Mouse (Mus musculus): Measurements from ENCODE around the gene A630095N17Rik. TPM values are rescaled to one million over a fixed set of nuclear protein-coding genes. Genes with fewer than 3 reads are reported as not detected.

Gene A630095N17Rik
- polyA plus RNA-seq, 1 experiment from 2014 or later, result not detected

DNA sequence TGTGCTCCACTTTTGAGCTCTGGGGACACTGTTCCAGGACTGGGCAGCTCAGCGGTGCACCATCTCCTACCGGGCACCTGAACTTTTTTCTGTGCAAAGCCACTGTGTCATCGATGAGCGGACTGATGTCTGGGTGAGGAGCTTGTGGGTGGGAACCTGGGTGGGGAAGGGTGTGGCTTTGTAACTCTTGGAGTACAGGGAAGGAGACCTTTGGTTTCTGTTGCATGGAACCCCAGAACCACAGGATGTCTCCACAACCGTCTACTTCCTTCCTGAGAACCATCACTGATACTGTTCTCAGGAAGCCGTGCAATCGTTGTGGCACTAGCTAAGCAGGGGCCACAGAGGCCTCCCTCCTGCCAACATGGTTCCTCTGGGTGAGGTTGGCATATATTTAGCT is 18.8 kb downstream of the A630095N17Rik start:
- Histone ChIP-seq H3K36me3 (ENCODE audit: control insufficient read depth, insufficient read depth, low read length) (peaks cover 40% of the 10 kb centered on the region), H3K4me3 (ENCODE audit: low read depth, low read length) (no peak overlapping the region), H3K9me3 (ENCODE audit: control insufficient read depth, low read length) (no peaks in the 10 kb centered on the region), H3K4me1 (ENCODE audit: control insufficient read depth, insufficient read depth, low read length) (peaks cover 24% of the 10 kb centered on the region), H3K27me3 (replicated peaks; ENCODE audit: control insufficient read depth, insufficient read depth, low read length) (peaks cover 16% of the 10 kb centered on the region), H3K4me2 (ENCODE audit: low read depth, low read length) (no peak overlapping the region), H3K27ac (replicated peaks; ENCODE audit: low read depth, low read length) (no peak overlapping the region), H3K9ac (ENCODE audit: low read depth, low read length) (no peak overlapping the region)
- WGBS, result 88% methylated on average over 7 of the region's 7 CpGs
- no peak for DNase-seq (ENCODE audit: low spot score)
- no peak for ATAC-seq (ENCODE audit: low read depth)

DNA sequence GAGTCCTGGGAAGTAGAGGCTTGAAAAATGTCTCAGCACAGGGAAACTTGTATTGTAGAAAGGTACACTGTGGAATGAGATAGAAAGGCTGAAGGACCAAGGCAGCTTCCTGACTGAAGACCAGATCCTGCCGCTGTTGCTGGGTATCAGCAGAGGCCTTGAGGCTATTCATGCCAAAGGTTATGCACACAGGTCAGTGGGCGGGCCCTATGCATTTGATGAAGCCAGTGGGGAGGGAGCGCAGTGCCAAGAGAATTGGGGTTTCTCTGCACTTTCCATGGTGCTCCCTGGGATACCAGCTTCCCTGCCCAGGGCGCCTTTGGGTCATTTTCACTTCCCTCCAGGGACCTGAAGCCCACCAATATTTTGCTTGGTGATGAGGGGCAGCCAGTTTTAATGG is 19.4 kb downstream of the A630095N17Rik start:
- H3K4me2 ChIP-seq (ENCODE audit: low read depth, low read length), result no peak overlapping the region
- WGBS, result 83% methylated on average over 4 of the region's 4 CpGs

DNA sequence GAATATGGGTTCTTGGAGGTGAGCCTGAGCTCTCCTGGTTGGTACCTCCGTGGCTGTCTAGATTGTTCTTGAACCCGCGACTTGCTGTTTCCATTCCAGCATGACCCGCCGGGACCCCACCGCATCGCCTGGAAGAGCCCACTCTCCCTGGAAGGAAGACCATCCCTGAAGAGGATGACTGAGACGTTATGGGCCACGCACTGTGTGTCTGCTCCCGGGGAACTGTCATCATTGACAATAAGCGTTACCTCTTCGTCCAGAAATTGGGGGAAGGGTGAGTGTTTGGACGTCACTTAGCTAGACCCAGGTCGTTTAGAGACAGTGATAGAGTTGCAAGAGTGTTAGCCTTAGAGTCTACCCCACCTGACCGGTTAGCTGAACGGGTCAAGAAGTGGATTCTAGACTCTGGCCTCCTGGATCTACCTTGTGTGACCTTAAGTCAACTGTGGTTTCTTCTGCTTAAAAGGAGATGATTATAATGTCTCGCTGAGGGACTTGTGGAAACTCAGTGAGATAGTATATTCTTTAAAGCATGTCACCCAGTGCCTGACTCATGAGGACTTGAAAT is 20.7 kb downstream of the A630095N17Rik start:
- H3K9me3 ChIP-seq (ENCODE audit: control insufficient read depth, low read length), result no peaks in the 10 kb centered on the region
- H3K36me3 ChIP-seq (ENCODE audit: control insufficient read depth, insufficient read depth, low read length), result peaks cover 40% of the 10 kb centered on the region
- peak overlapping the region; percentile 94 for H3K9ac ChIP-seq (ENCODE audit: low read depth, low read length)
- peak overlapping the region; percentile 80 for H3K4me3 ChIP-seq (ENCODE audit: low read depth, low read length)
- WGBS, result 15% methylated on average over 17 of the region's 17 CpGs
- H3K27ac ChIP-seq (replicated peaks; ENCODE audit: low read depth, low read length), result no peak overlapping the region
- ATAC-seq (ENCODE audit: low read depth), result no peak
- no peak for DNase-seq (ENCODE audit: low spot score)
- H3K4me2 ChIP-seq (ENCODE audit: low read depth, low read length), result peak overlapping the region; percentile 82
- no peaks in the 10 kb centered on the region for H3K27me3 ChIP-seq (replicated peaks; ENCODE audit: control insufficient read depth, insufficient read depth, low read length)
- peaks cover 23% of the 10 kb centered on the region for H3K4me1 ChIP-seq (ENCODE audit: control insufficient read depth, insufficient read depth, low read length)

More for the DNA sequence above, 19.4 kb downstream of the A630095N17Rik start:
- Histone ChIP-seq H3K4me3 (ENCODE audit: low read depth, low read length) (no peak overlapping the region), H3K9me3 (ENCODE audit: control insufficient read depth, low read length) (no peaks in the 10 kb centered on the region), H3K27me3 (replicated peaks; ENCODE audit: control insufficient read depth, insufficient read depth, low read length) (peaks cover 11% of the 10 kb centered on the region), H3K27ac (replicated peaks; ENCODE audit: low read depth, low read length) (no peak overlapping the region), H3K9ac (ENCODE audit: low read depth, low read length) (no peak overlapping the region), H3K36me3 (ENCODE audit: control insufficient read depth, insufficient read depth, low read length) (peaks cover 40% of the 10 kb centered on the region), H3K4me1 (ENCODE audit: control insufficient read depth, insufficient read depth, low read length) (peaks cover 23% of the 10 kb centered on the region)
- DNase-seq (ENCODE audit: low spot score), result no peak
- no peak for ATAC-seq (ENCODE audit: low read depth)

DNA sequence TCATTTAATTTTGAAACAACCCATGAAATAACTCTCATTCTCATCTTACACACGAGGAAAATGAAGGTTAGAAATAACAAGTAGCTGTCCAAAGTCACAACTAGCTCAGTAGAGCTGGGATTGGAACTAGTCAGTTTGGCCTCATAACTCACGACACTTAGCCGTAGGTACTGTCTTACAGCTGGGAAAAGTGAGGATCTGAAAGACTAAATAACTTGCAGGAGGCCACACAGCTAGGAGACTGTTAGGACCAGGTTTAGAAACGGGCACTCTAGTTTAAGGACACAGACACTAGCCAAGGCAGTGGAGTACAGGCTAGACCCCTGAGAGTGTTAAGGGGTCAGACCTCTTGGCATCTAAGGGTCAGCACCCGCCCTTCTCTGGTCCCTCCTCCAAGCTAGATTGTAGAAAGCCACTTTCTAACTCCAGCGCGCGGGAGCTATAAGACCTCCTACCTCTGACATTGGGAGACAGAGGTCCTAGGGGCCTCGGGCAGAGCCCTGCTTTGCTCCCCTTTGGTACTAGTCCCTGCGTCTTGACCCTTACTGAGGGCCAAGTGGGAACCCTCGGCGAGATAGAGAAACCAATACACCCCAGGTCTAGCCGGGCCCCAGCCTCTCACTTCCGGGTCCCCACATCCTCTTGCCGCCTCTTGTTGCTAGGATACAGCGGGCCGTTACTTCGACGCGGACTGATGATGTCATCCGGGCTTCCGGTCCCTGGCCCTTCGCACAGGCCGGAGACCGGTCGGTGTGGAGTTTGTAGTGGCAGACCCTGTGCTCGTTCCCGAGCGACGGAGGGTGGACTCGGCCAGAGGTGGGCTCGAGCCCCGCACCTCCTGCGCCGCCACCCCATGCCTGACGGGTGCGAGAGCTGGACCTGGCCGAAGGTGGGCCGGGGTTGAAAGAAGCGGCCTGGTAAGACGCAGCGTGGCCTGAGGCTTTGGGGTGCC is 21.5 kb downstream of the A630095N17Rik start, which contains the start of the genes Glb1l and Stk16:
Glb1l (minus strand) TSS at position 678 of the 952 bp plus-strand sequence.
Stk16 (plus strand) TSS at position 703 of the 952 bp plus-strand sequence.
- no peak within 1 kb of the TSS for H3K27ac ChIP-seq (replicated peaks; ENCODE audit: low read depth, low read length)
- H3K4me1 ChIP-seq (ENCODE audit: control insufficient read depth, insufficient read depth, low read length), result peaks cover 23% of the 10 kb centered on the region
- peak within 1 kb of the TSS; percentile 80 for H3K4me3 ChIP-seq (ENCODE audit: low read depth, low read length)
- peaks cover 33% of the 10 kb centered on the region for H3K36me3 ChIP-seq (ENCODE audit: control insufficient read depth, insufficient read depth, low read length)
- H3K4me2 ChIP-seq (ENCODE audit: low read depth, low read length), result peak within 1 kb of the TSS; percentile 82
- 6% methylated on average over 40 of the region's 42 CpGs for WGBS
- no peaks in the 10 kb centered on the region for H3K9me3 ChIP-seq (ENCODE audit: control insufficient read depth, low read length)
- no peaks in the 10 kb centered on the region for H3K27me3 ChIP-seq (replicated peaks; ENCODE audit: control insufficient read depth, insufficient read depth, low read length)
- peak; percentile 97 for DNase-seq (ENCODE audit: low spot score)
- ATAC-seq (ENCODE audit: low read depth), result peak; percentile 95
- H3K9ac ChIP-seq (ENCODE audit: low read depth, low read length), result peak within 1 kb of the TSS; percentile 94

DNA sequence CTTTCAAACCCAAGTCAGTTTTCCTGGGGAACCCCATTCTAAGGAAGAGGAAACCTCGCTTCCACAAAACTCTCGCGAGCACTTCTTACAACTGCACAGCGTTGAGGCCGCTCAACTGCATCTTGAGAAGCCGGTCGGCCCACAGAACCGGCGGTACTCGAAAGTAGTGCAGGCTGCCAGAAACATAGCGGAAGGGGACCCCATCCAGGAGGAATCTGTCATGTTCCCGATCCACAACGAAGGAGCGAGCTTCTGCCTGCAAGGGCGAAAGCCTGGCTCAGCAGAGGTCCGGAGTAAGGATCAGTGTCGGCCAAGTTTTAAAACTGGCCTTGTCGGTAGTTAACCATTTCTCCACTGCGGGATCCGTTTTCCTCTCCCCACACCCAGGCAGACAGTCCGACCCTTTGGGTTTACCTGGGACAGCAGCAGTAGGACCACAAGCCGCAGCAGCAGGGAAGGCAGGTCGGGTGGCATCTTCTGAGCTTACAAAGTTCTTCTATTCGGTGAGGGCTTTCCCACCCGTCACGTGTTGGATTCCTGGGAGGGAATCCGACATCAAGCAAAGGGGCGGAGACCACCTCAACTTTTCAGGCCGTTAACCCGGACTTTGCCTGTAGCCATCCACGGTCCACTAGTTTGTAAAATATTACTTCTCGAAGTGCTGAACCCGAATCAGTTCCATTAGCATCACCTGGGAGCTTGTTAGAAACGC is 22.8 kb downstream of the A630095N17Rik start:
- H3K9ac ChIP-seq (ENCODE audit: low read depth, low read length), result peak overlapping the region; percentile 76
- 14% methylated on average over 34 of the region's 34 CpGs for WGBS
- peaks cover 23% of the 10 kb centered on the region for H3K4me1 ChIP-seq (ENCODE audit: control insufficient read depth, insufficient read depth, low read length)
- H3K4me2 ChIP-seq (ENCODE audit: low read depth, low read length), result peak overlapping the region; percentile 82
- no peaks in the 10 kb centered on the region for H3K9me3 ChIP-seq (ENCODE audit: control insufficient read depth, low read length)
- H3K27me3 ChIP-seq (replicated peaks; ENCODE audit: control insufficient read depth, insufficient read depth, low read length), result no peaks in the 10 kb centered on the region
- DNase-seq (ENCODE audit: low spot score) (peak; percentile 74), ATAC-seq (ENCODE audit: low read depth) (no peak)
- H3K36me3 ChIP-seq (ENCODE audit: control insufficient read depth, insufficient read depth, low read length), result peaks cover 20% of the 10 kb centered on the region
- peak overlapping the region; percentile 63 for H3K27ac ChIP-seq (replicated peaks; ENCODE audit: low read depth, low read length)
- H3K4me3 ChIP-seq (ENCODE audit: low read depth, low read length), result peak overlapping the region; percentile 53

DNA sequence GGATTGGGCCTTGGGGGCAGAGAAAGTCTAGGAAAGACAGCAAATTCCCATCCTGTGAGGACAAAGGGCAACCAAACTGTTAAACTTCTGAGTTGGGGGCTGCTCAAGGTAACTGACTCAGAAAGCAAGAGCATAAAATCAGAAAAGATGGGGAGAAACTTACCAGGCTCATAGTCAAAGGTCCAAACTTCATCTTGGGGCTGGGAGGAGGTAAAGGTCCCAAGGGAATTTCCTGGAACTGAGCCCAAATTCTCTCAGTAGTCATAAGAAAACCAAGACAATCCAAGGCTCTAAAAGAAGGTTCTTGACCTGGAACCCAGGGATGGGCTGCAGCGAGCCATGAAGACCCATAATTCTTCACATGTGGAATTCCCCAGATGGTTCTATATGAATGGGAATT is 30.7 kb downstream of the A630095N17Rik start:
- Histone ChIP-seq H3K27me3 (replicated peaks; ENCODE audit: control insufficient read depth, insufficient read depth, low read length) (no peaks in the 10 kb centered on the region), H3K27ac (replicated peaks; ENCODE audit: low read depth, low read length) (no peak overlapping the region), H3K4me3 (ENCODE audit: low read depth, low read length) (no peak overlapping the region), H3K9me3 (ENCODE audit: control insufficient read depth, low read length) (no peaks in the 10 kb centered on the region), H3K4me1 (ENCODE audit: control insufficient read depth, insufficient read depth, low read length) (no peaks in the 10 kb centered on the region), H3K36me3 (ENCODE audit: control insufficient read depth, insufficient read depth, low read length) (peaks cover 40% of the 10 kb centered on the region), H3K9ac (ENCODE audit: low read depth, low read length) (no peak overlapping the region), H3K4me2 (ENCODE audit: low read depth, low read length) (no peak overlapping the region)
- no peak for ATAC-seq (ENCODE audit: low read depth)
- 72% methylated on average over 1 of the region's 1 CpGs for WGBS
- no peak for DNase-seq (ENCODE audit: low spot score)

DNA sequence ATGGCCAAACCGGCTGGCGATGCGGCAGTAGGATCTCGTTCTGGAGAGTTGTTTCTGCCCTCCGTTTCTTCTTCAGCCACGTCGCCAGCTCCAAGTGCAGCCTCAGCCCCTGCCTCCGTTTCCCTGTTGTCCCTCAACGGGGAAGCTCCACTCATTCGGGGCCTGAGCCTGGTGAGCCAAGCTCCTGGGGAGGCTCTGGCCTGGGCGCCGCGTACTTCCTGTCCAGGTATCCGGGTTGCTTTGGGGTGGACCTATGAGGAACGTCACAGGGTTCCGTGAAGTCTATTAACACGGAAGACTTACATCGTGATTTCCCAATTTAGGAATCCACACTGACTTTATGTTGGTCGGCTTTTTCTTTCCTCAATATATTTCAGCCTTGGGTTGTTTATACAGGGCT is 39.5 kb downstream of the A630095N17Rik start:
- H3K4me3 ChIP-seq (ENCODE audit: low read depth, low read length), result peak overlapping the region; percentile 77
- H3K9ac ChIP-seq (ENCODE audit: low read depth, low read length), result peak overlapping the region; percentile 90
- ATAC-seq (ENCODE audit: low read depth) (peak; percentile 34; the same call in 1 of the 2 replicates), DNase-seq (ENCODE audit: low spot score) (peak; percentile 57)
- H3K4me1 ChIP-seq (ENCODE audit: control insufficient read depth, insufficient read depth, low read length), result peaks cover 17% of the 10 kb centered on the region
- peaks cover 44% of the 10 kb centered on the region for H3K36me3 ChIP-seq (ENCODE audit: control insufficient read depth, insufficient read depth, low read length)
- H3K27me3 ChIP-seq (replicated peaks; ENCODE audit: control insufficient read depth, insufficient read depth, low read length), result no peaks in the 10 kb centered on the region
- peak overlapping the region; percentile 94 for H3K27ac ChIP-seq (replicated peaks; ENCODE audit: low read depth, low read length)
- H3K4me2 ChIP-seq (ENCODE audit: low read depth, low read length), result peak overlapping the region; percentile 90
- no peaks in the 10 kb centered on the region for H3K9me3 ChIP-seq (ENCODE audit: control insufficient read depth, low read length)
- WGBS, result under 1% methylated on average over 19 of the region's 19 CpGs

Data from embryonic facial prominence, embryonic 14.5 days (tissue).